22 mouse cellular contexts compared by ENCODE assay signal in the genomic region with DNA sequence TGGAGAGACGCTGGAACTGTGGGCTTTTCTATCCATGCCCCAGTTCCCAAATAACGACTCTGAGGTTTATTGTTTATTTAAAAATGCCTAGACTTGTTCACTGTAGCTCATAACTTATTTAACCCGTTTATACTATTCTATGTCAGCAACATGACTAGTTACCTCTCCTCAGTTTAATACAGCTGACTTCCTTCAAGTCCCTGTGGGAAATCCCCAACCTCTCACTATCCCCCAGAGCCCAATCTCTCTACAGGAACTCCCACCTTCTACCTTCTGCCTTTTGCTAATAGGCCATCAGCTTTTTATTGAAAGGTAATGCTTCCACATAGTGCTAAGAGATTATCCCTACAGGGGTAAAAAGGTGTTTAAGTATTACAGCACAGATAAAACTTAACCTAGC.
A peak's percentile ranks its signal among the peaks of the same experiment; 100 is the strongest.
DNase-seq lines count a peak whose midpoint lies in the region; ATAC-seq and TF ChIP-seq lines count a peak whose summit lies in the region.
"Had no signal": no experiment of that assay in that cellular context is flagged by ENCODE, and none has a peak within 500 bp of the region (broad histone marks: within the 10 kb centered on the region; RNA-seq: fewer than 3 reads in every experiment).

No protein-coding gene starts in this region.

- H3K4me3 ChIP-seq in CH12.LX (replicated peaks in 1 of 3; ENCODE audit: low read depth in 2 of 3, low read length in 2 of 3, poor library complexity in 1 of 3), result no peak overlapping the region
- no peak overlapping the region for H3K4me3 ChIP-seq in liver, embryonic 12.5 days

- H3K4me1 ChIP-seq in CH12.LX (ENCODE audit: control insufficient read depth in 1 of 2, insufficient read depth in 2 of 2), result peaks cover 3 to 31% of the 10 kb centered on the region in 2 experiments; a peak in 2 of 4 replicates
- no peaks in the 10 kb centered on the region for H3K4me1 ChIP-seq in liver, embryonic 12.5 days

- WGBS in liver, embryonic 12.5 days (ENCODE audit: insufficient replicate concordance), result 63% methylated on average over 3 of the region's 3 CpGs

- H3K9ac ChIP-seq in CH12.LX (ENCODE audit: insufficient read depth, low read depth), result no peak overlapping the region
- H3K9ac ChIP-seq in liver, embryonic 12.5 days, result no peak overlapping the region

- in situ Hi-C loops in CH12.LX (cut with MboI; ENCODE audit: low pct_ligation_motif_present, low pct_unique_long_range_greater_than_20kb, low sequenced_read_pairs), result no loop called here

- dilution Hi-C loops in CH12.LX (cut with MboI; ENCODE audit: extremely low pct_ligation_motif_present, extremely low pct_unique_long_range_greater_than_20kb, low sequenced_read_pairs), result no loop called here

- no peak overlapping the region for H3K27ac ChIP-seq in CH12.LX (ENCODE audit: insufficient read depth, low read depth)
- H3K27ac ChIP-seq in liver, embryonic 12.5 days, result no peak overlapping the region

- TF ChIP-seq RAD21 in CH12.LX (IDR thresholded peaks at IDR 0.05; ENCODE audit: low read depth, low read length), result no peak

- peaks cover 3% of the 10 kb centered on the region for H3K9me3 ChIP-seq in CH12.LX (replicated peaks; ENCODE audit: low read length)
- no peaks in the 10 kb centered on the region for H3K9me3 ChIP-seq in liver, embryonic 12.5 days (replicated peaks)

- no peaks in the 10 kb centered on the region for H3K27me3 ChIP-seq in CH12.LX (replicated peaks)
- no peaks in the 10 kb centered on the region for H3K27me3 ChIP-seq in liver, embryonic 12.5 days (replicated peaks)
- H3K27me3 ChIP-seq: Patski had no signal

- ATAC-seq in CD4-positive, CD25-positive, alpha-beta regulatory T cell, adult 4 months, result peak; percentile 60
- ATAC-seq in activated CD4-positive, CD25-positive, alpha-beta regulatory T cell, adult 4 months, result peak; percentile 40
- peak; percentile 53 for ATAC-seq in inflammation-experienced regulatory T-cells, adult 6 months
- no peak for ATAC-seq in liver, embryonic 12.5 days
- ATAC-seq: Patski had no signal

- H3K36me3 ChIP-seq in CH12.LX (replicated peaks in 1 of 2; ENCODE audit: control insufficient read depth in 1 of 2, insufficient read depth in 1 of 2, low read length in 1 of 2), result no peaks in the 10 kb centered on the region
- H3K36me3 ChIP-seq in liver, embryonic 12.5 days, result no peaks in the 10 kb centered on the region
- H3K36me3 ChIP-seq: G1E had no signal

- TF ChIP-seq EP300 in CH12.LX (IDR thresholded peaks at IDR 0.05; ENCODE audit: low read length), result 0 out of 2 replicates have a peak, but pooled peaks have one; percentile 36

- peak; percentile 34 for DNase-seq in CH12.LX (ENCODE audit: extremely low read depth)
- DNase-seq in right cerebral cortex, postnatal 14 days, result no peak
- no peak for DNase-seq in heart, adult 18-20 months
- no peak for DNase-seq in gastrocnemius, adult 8-10 months (ENCODE audit: low spot score in 2 of 2)
- DNase-seq: adrenal gland, adult 2 months; adrenal gland, adult 8-10 months; adrenal gland, postnatal 10 days; adrenal gland, postnatal 14 days; adrenal gland, postnatal 25 days; adrenal gland, postnatal 36 days; B cell, adult 2 months; cerebellum, adult 11 months; cerebellum, adult 11-12 months; cerebellum, adult 18-20 months; cerebellum, adult 2 months; cerebellum, adult 8-10 months had no signal

- no peak for TF ChIP-seq POLR2A in CH12.LX (IDR thresholded peaks at IDR 0.05; ENCODE audit: low read depth, low read length)

- H3K79me2 ChIP-seq in CH12.LX (replicated peaks; ENCODE audit: control insufficient read depth, extremely low read depth, insufficient read depth, poor library complexity, severe bottlenecking), result no peaks in the 10 kb centered on the region

- no peak for TF ChIP-seq CTCF in CH12.LX (conservative IDR thresholded peaks at IDR 0.05 in 1 of 2, IDR thresholded peaks at IDR 0.05 in 1 of 2; ENCODE audit: low read depth in 2 of 2, low read length in 2 of 2)

- H3K4me2 ChIP-seq in CH12.LX (ENCODE audit: insufficient read depth, low read depth, poor library complexity, severe bottlenecking), result no peak overlapping the region
- H3K4me2 ChIP-seq in liver, embryonic 12.5 days, result no peak overlapping the region

TF ChIP-seq in CH12.LX, 34 proteins besides CTCF, POLR2A, EP300 and RAD21:
- no peak for TF ChIP-seq CHD2 (IDR thresholded peaks at IDR 0.05; ENCODE audit: low read length)
- no peak for TF ChIP-seq E2F4 (IDR thresholded peaks at IDR 0.05; ENCODE audit: insufficient replicate concordance, low read depth, low read length)
- no peak for TF ChIP-seq TBP (conservative IDR thresholded peaks at IDR 0.05; ENCODE audit: low read depth, low read length)
- no peak for TF ChIP-seq UBTF (IDR thresholded peaks at IDR 0.05; ENCODE audit: low read depth, low read length)
- no peak for TF ChIP-seq CHD1 (IDR thresholded peaks at IDR 0.05; ENCODE audit: low read depth, low read length)
- TF ChIP-seq KAT2A (IDR thresholded peaks at IDR 0.05; ENCODE audit: insufficient replicate concordance, low read length), result no peak
- no peak for TF ChIP-seq JUND (conservative IDR thresholded peaks at IDR 0.05; ENCODE audit: low read depth, low read length)
- no peak for TF ChIP-seq TCF12 (IDR thresholded peaks at IDR 0.05; ENCODE audit: low read depth, low read length)
- no peak for TF ChIP-seq JUN (IDR thresholded peaks at IDR 0.05; ENCODE audit: insufficient read depth, low read depth, low read length)
- TF ChIP-seq MEF2A (IDR thresholded peaks at IDR 0.05; ENCODE audit: borderline replicate concordance, low read depth, low read length), result no peak
- TF ChIP-seq MAFK (IDR thresholded peaks at IDR 0.05; ENCODE audit: insufficient replicate concordance, low read length), result no peak
- no peak for TF ChIP-seq NRF1 (IDR thresholded peaks at IDR 0.05; ENCODE audit: low read depth, low read length)
- no peak for TF ChIP-seq RCOR1 (conservative IDR thresholded peaks at IDR 0.05; ENCODE audit: low read depth, low read length)
- no peak for TF ChIP-seq PAX5 (IDR thresholded peaks at IDR 0.05; ENCODE audit: low read length)
- TF ChIP-seq MAZ (IDR thresholded peaks at IDR 0.05; ENCODE audit: low read depth, low read length), result no peak
- TF ChIP-seq MAX (IDR thresholded peaks at IDR 0.05; ENCODE audit: low read length), result no peak
- TF ChIP-seq USF1 (IDR thresholded peaks at IDR 0.05; ENCODE audit: low read depth, low read length), result no peak
- no peak for TF ChIP-seq SIN3A (IDR thresholded peaks at IDR 0.05; ENCODE audit: low read length)
